Mouse (Mus musculus) stomach, embryonic 14.5 days (tissue): ENCODE measurements around the gene Slc51a. TPM values are rescaled to one million over a fixed set of nuclear protein-coding genes. Genes with fewer than 3 reads are reported as not detected.

ENCODE experiments used
- ATAC-seq: fragments of 200-750 bp; cut with Nextera tagmentation; 2 replicates; pipeline ENCODE4 v1.8.0; 2017; ENCODE audit warnings: low read depth, moderate TSS enrichment; ENCODE audit not compliant: insufficient number of reproducible peaks, insufficient read depth, low FRiP score
- H3K27ac ChIP-seq: fragments of 300-500 bp; sonication (generic); 2 replicates; pipeline ENCODE4 v1.5.1; 2014; ENCODE audit warnings: mild to moderate bottlenecking, low read length, moderate library complexity, mixed read lengths
- H3K27me3 ChIP-seq: fragments of 300-500 bp; sonication (generic); 2 replicates; pipeline ENCODE4 v1.6.1; 2014; ENCODE audit warnings: low read length, control low read depth, mixed read lengths; ENCODE audit not compliant: control insufficient read depth, insufficient read depth
- H3K36me3 ChIP-seq: fragments of 300-500 bp; sonication (generic); 2 replicates; pipeline ENCODE4 v1.6.1; 2014; ENCODE audit warnings: mild to moderate bottlenecking, control low read depth, low read length, moderate library complexity, mixed read lengths; ENCODE audit not compliant: control insufficient read depth, insufficient read depth
- H3K4me1 ChIP-seq: fragments of 300-500 bp; sonication (generic); 2 replicates; pipeline ENCODE4 v1.6.1; 2014; ENCODE audit warnings: low read length, control low read depth, mixed read lengths; ENCODE audit not compliant: control insufficient read depth, insufficient read depth
- H3K4me2 ChIP-seq: fragments of 300-500 bp; sonication (generic); replicated peaks from 2 replicates; pipeline ENCODE4 v1.6.1; 2014; ENCODE audit warnings: low read depth, low read length, control low read depth
- H3K4me3 ChIP-seq: fragments of 300-500 bp; sonication (generic); 2 replicates; pipeline ENCODE4 v1.5.1; 2014; ENCODE audit warnings: low read depth, low read length, control low read depth
- H3K9ac ChIP-seq: fragments of 300-500 bp; sonication (generic); replicated peaks from 2 replicates; pipeline ENCODE4 v1.6.1; 2014; ENCODE audit warnings: low read depth, mild to moderate bottlenecking, control low read depth, low read length, moderate library complexity, mixed read lengths
- H3K9me3 ChIP-seq: fragments of 300-500 bp; sonication (generic); 2 replicates; pipeline ENCODE4 v1.6.1; 2016; ENCODE audit warnings: low read depth, low read length, control low read depth; ENCODE audit not compliant: control insufficient read depth
- WGBS: fragments of 180-500 bp; shearing (Covaris S2); extraction: QIAGEN DNeasy Blood & Tissue Kit; methylation state at CpG from one replicate; pipeline ENCODE4 v1.1.7; 2014; 5-methylcytosine and 5-hydroxymethylcytosine counted together
- polyA plus RNA-seq: library from polyadenylated mRNA; unstranded; fragments of >200 nt; fragmentation: Nextera tagmentation; extraction: Ambion mirVana; gene quantifications from 2 replicates; pipeline ENCODE4 v1.2.1, GENCODE M21; 2014

Gene Slc51a
- polyA plus RNA-seq, 1 experiment from 2014 or later: 2.7 TPM

DNA sequence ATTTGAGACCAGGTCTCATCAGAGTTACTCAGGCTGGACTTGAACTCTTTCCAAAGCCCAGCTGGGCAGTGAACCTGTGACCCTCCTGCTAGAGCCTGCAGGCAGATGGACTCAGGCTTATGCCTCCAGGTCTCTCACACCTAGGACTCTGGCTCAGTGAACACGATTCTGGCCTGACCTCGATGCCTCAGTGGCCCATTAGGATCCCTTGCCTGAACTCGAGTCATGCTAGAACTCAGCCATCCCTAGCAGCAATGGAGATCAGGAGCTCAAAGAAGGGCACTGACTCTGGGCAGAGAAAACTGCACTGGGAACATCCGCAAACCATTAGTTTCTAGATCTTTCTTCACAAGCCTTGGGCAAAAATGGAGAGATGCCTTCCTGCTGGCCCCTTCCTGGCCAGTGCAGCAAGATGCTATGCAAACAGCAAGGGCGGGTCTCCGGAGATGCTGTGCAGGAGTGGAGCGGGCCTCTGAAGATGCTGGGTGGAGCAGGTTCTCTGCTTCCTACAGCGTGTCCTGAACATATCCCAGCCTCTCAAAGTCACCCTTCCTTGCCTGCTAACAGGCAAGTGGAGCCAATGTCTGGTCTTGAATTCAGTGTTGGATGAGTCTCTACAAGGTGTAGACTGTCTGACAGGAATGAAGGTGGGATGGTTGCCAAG is 24.3 kb upstream of the Slc51a start:
- no peak overlapping the region for H3K9ac ChIP-seq
- no peak for ATAC-seq
- WGBS: 88% methylated on average over 8 of the region's 8 CpGs

GRCm38 (mm10) chr16:32511338-32511734 is 23.7 kb upstream of the Slc51a start:
- H3K27ac ChIP-seq: no peak overlapping the region
- peaks cover 12% of the 10 kb centered on the region; the same call in 1 of the 2 replicates for H3K4me1 ChIP-seq
- no peaks in the 10 kb centered on the region for H3K27me3 ChIP-seq
- WGBS: 79% methylated on average over 3 of the region's 3 CpGs
- no peaks in the 10 kb centered on the region for H3K36me3 ChIP-seq
- H3K9ac ChIP-seq: no peak overlapping the region
- H3K4me2 ChIP-seq: no peak overlapping the region
- no peaks in the 10 kb centered on the region for H3K9me3 ChIP-seq
- ATAC-seq: no peak
- no peak overlapping the region for H3K4me3 ChIP-seq

More for the DNA sequence above, 24.3 kb upstream of the Slc51a start:
- no peak overlapping the region for H3K4me3 ChIP-seq
- H3K4me2 ChIP-seq: no peak overlapping the region
- H3K27ac ChIP-seq: no peak overlapping the region
- H3K9me3 ChIP-seq: no peaks in the 10 kb centered on the region
- peaks cover 14% of the 10 kb centered on the region; the same call in 1 of the 2 replicates for H3K4me1 ChIP-seq
- no peaks in the 10 kb centered on the region for H3K36me3 ChIP-seq
- no peaks in the 10 kb centered on the region for H3K27me3 ChIP-seq

- no peaks in the 10 kb centered on the region for H3K36me3 ChIP-seq
- H3K27ac ChIP-seq: no peak overlapping the region; the same call in 1 of the 2 replicates
- H3K9ac ChIP-seq: no peak overlapping the region
- WGBS: 68% methylated on average over 18 of the region's 18 CpGs
- no peak overlapping the region for H3K4me3 ChIP-seq
- no peaks in the 10 kb centered on the region for H3K9me3 ChIP-seq
- no peak overlapping the region for H3K4me2 ChIP-seq
- ATAC-seq: no peak
- no peaks in the 10 kb centered on the region for H3K27me3 ChIP-seq
- 0 out of 2 replicates have a peak, but pooled peaks cover 5% of the 10 kb centered on the region for H3K4me1 ChIP-seq
Observed at GRCm38 (mm10) chr16:32510399-32511337, 23.0 kb upstream of the Slc51a start.

- H3K4me2 ChIP-seq: no peak overlapping the region
- peak; percentile 93 for ATAC-seq
Observed at GRCm38 (mm10) chr16:32509066-32509942, 21.6 kb upstream of the Slc51a start.

DNA sequence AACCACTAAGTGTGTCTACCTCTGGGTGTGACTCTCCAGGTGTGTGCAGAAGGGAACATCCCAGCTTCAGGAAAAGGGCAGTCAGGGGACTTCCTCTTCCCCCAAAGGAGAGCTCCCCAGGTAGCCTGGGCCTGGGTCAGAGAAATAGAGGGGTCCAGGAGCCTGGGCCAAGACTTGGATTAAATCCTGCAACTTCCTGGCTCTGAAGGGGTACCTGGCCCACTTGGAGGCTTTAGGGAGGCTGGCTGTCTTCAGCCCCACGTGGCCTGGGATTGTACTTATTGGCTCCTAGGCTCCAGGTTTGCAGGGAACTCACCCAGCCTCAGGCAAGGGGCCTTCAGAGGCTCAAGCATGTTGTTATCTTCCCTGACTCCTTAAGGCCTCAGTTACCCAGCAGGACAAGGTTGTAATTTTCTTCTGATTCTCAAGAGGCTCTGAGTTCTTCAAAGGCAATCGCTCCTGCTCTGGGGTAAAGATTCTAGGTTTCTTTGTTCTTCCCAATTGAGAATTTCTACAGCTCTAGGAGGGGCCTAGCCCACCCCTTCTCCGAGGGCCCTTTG is 20.9 kb upstream of the Slc51a start:
- H3K9me3 ChIP-seq: no peaks in the 10 kb centered on the region
- WGBS: 52% methylated on average over 3 of the region's 3 CpGs
- no peaks in the 10 kb centered on the region for H3K36me3 ChIP-seq
- no peaks in the 10 kb centered on the region for H3K27me3 ChIP-seq
- peak overlapping the region; percentile 72; the same call in 1 of the 2 replicates for H3K27ac ChIP-seq
- H3K9ac ChIP-seq: no peak overlapping the region
- ATAC-seq: no peak
- no peak overlapping the region for H3K4me2 ChIP-seq
- H3K4me1 ChIP-seq: 0 out of 2 replicates have a peak, but pooled peaks cover 5% of the 10 kb centered on the region
- H3K4me3 ChIP-seq: no peak overlapping the region

More at GRCm38 (mm10) chr16:32509066-32509942, 21.6 kb upstream of the Slc51a start:
- 40% methylated on average over 9 of the region's 9 CpGs for WGBS
- no peaks in the 10 kb centered on the region for H3K27me3 ChIP-seq
- 0 out of 2 replicates have a peak, but pooled peaks cover 5% of the 10 kb centered on the region for H3K4me1 ChIP-seq
- no peaks in the 10 kb centered on the region for H3K36me3 ChIP-seq
- no peaks in the 10 kb centered on the region for H3K9me3 ChIP-seq
- H3K4me3 ChIP-seq: no peak overlapping the region
- H3K27ac ChIP-seq: peak overlapping the region; percentile 72; the same call in 1 of the 2 replicates
- no peak overlapping the region for H3K9ac ChIP-seq

DNA sequence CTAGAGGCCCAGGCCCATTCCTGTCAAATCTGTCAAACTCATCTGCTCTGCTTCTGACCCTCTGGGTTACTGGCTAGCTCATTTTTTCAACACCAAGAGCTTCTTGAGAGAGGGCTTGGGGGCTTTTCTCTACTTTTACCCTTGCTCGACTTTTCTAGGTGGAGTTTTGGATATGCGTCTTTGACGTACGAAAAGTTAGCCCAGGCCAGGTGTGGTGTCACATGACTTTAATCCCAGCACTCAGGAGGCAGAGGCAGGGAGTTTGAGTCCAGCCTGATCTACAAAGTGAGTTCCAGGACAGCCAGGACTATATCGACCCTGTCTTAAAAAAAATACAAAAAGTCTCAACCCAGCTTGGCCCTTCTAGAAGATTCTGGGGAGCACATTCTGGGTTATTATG is 20.4 kb upstream of the Slc51a start:
- Histone ChIP-seq H3K4me3 (no peak overlapping the region), H3K4me2 (no peak overlapping the region), H3K9ac (no peak overlapping the region), H3K9me3 (no peaks in the 10 kb centered on the region), H3K36me3 (no peaks in the 10 kb centered on the region), H3K27ac (no peak overlapping the region), H3K4me1 (0 out of 2 replicates have a peak, but pooled peaks cover 5% of the 10 kb centered on the region), H3K27me3 (no peaks in the 10 kb centered on the region)
- ATAC-seq: no peak
- 81% methylated on average over 5 of the region's 5 CpGs for WGBS

DNA sequence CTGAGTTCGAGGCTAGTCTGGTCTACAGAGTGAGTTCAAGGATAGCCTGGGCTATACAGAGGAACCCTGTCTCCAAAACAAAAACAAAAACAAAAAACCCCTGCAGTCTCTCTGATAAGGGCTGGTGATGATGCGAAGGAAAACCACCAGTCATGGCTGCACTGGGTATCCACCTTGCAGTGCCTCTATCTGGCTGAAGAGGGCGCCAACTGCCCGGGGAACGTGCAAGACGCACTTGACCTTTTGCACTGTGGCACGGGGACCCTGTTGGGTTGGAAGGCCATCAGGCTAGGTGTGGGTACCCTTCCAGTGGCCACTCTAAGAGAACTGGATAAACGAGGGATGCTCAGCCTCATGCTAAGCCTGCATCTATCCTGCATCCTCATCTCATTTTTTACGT is 19.7 kb upstream of the Slc51a start:
- H3K4me3 ChIP-seq: no peak overlapping the region
- WGBS: 24% methylated on average over 9 of the region's 9 CpGs
- H3K27ac ChIP-seq: no peak overlapping the region
- no peak overlapping the region for H3K9ac ChIP-seq
- H3K4me2 ChIP-seq: no peak overlapping the region
- 0 out of 2 replicates have a peak, but pooled peaks cover 5% of the 10 kb centered on the region for H3K4me1 ChIP-seq
- no peak for ATAC-seq
- no peaks in the 10 kb centered on the region for H3K27me3 ChIP-seq
- H3K36me3 ChIP-seq: no peaks in the 10 kb centered on the region
- H3K9me3 ChIP-seq: no peaks in the 10 kb centered on the region
